Mouse (Mus musculus): ENCODE data around the gene 4921507P07Rik. TPM values are rescaled to one million over a fixed set of nuclear protein-coding genes. Genes with fewer than 3 reads are reported as not detected.
A peak's percentile ranks its signal among the peaks of the same experiment; 100 is the strongest.
"Not testable (repeated sequence)": the region's sequence is repeated elsewhere in the genome, so short reads cannot be mapped to it uniquely, and the experiment has no call there.

The 4921507P07Rik gene
- 1.0 and 1.3 TPM in 2 replicates for polyA plus RNA-seq (2014; fragmentation: Nextera tagmentation; extraction: Ambion mirVana)

DNA sequence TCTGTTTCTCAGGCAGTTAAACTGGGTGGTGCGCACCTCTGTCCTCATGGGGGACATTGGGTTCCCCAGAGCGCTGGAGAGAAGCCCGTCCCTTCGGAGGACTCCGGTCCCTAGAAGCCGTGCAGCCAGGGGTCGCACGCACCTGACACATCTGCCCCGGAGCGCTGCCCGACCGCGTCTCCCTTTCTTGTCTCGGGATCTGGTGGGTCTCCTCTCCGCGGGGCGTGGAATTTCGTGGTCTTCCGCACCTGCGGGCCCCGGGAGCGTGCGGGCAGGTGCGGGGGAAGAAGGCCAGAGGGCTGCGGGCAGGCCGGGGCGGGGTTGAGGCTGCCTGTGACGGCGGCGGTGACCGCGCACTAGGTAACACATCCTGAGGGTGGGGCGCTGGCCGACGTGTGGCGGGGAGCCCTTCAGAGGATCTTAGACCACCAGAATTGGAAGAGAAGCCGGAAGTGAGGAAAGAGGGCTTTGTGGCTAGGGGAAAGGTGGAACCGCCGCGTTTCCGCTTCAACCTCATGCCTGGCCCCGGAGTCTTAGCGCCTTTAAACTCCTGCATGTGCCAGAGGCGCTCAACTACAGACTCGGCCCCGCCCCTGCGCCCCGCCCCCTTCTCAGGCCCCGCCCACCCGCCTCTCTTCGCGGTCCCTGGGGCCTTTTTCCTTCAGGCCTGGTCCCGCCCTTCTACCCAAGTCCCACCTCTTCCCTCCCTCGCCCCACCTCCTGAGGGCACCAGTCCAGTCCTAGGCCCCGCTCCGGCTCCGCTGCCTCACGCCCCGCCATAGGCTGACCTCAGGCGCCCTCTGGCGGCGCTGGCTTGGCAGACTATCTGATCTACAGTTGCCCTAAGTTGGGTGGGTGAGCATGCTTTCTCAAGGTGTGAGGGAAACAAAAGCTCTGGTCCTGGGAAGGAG lies at the start of gene 4921507P07Rik:
TSS of gene 4921507P07Rik (minus strand) at position 332 of the 911 bp plus-strand sequence.
- H3K4me3 ChIP-seq (ENCODE audit: low read depth, low read length): peak within 1 kb of the TSS; percentile 52
- H3K36me3 ChIP-seq (ENCODE audit: control insufficient read depth, insufficient read depth, low read length): no peaks in the 10 kb centered on the region
- peak within 1 kb of the TSS; percentile 73 for H3K9ac ChIP-seq (ENCODE audit: low read length)
- no peak within 1 kb of the TSS; the same call in 1 of the 2 replicates for H3K27ac ChIP-seq (ENCODE audit: low read depth, low read length)
- no peaks in the 10 kb centered on the region for H3K9me3 ChIP-seq (replicated peaks; ENCODE audit: control insufficient read depth, low read length)
- H3K4me2 ChIP-seq (ENCODE audit: low read length): peak within 1 kb of the TSS; percentile 92
- no peaks in the 10 kb centered on the region for H3K27me3 ChIP-seq (replicated peaks; ENCODE audit: control insufficient read depth, insufficient read depth, low read length)
- WGBS: under 1% methylated on average over 61 of the region's 62 CpGs
- no peaks in the 10 kb centered on the region for H3K4me1 ChIP-seq (ENCODE audit: control insufficient read depth, insufficient read depth, low read length)
- ATAC-seq: peak; percentile 94
- peak; percentile 92 for DNase-seq (ENCODE audit: low spot score)

GRCm38 (mm10) chr6:50644701-50645100 lies 48.3 kb upstream of the 4921507P07Rik start:
- Histone ChIP-seq H3K4me1 (ENCODE audit: control insufficient read depth, insufficient read depth, low read length) (peaks cover 13% of the 10 kb centered on the region), H3K9ac (ENCODE audit: low read length) (no peak overlapping the region), H3K27me3 (replicated peaks; ENCODE audit: control insufficient read depth, insufficient read depth, low read length) (no peaks in the 10 kb centered on the region), H3K4me2 (ENCODE audit: low read length) (no peak overlapping the region), H3K4me3 (ENCODE audit: low read depth, low read length) (no peak overlapping the region), H3K27ac (ENCODE audit: low read depth, low read length) (no peak overlapping the region), H3K9me3 (replicated peaks; ENCODE audit: control insufficient read depth, low read length) (no peaks in the 10 kb centered on the region), H3K36me3 (ENCODE audit: control insufficient read depth, insufficient read depth, low read length) (no peaks in the 10 kb centered on the region)
- ATAC-seq: no peak
- no peak for DNase-seq (ENCODE audit: low spot score)
- 40% methylated on average over 3 of the region's 3 CpGs for WGBS

GRCm38 (mm10) chr6:50641898-50642297 lies 45.5 kb upstream of the 4921507P07Rik start:
- peak; percentile 58; the same call in 1 of the 2 replicates for ATAC-seq
- H3K27ac ChIP-seq (ENCODE audit: low read depth, low read length): no peak overlapping the region
- no peak overlapping the region for H3K4me3 ChIP-seq (ENCODE audit: low read depth, low read length)
- H3K27me3 ChIP-seq (replicated peaks; ENCODE audit: control insufficient read depth, insufficient read depth, low read length): no peaks in the 10 kb centered on the region
- DNase-seq (ENCODE audit: low spot score): peak; percentile 47
- no peak overlapping the region for H3K9ac ChIP-seq (ENCODE audit: low read length)
- no peaks in the 10 kb centered on the region for H3K9me3 ChIP-seq (replicated peaks; ENCODE audit: control insufficient read depth, low read length)
- H3K4me2 ChIP-seq (ENCODE audit: low read length): no peak overlapping the region
- peaks cover 13% of the 10 kb centered on the region for H3K4me1 ChIP-seq (ENCODE audit: control insufficient read depth, insufficient read depth, low read length)
- no peaks in the 10 kb centered on the region for H3K36me3 ChIP-seq (ENCODE audit: control insufficient read depth, insufficient read depth, low read length)
- WGBS: 73% methylated on average over 5 of the region's 5 CpGs

- no peaks in the 10 kb centered on the region for H3K27me3 ChIP-seq (replicated peaks; ENCODE audit: control insufficient read depth, insufficient read depth, low read length)
- H3K4me1 ChIP-seq (ENCODE audit: control insufficient read depth, insufficient read depth, low read length): peaks cover 13% of the 10 kb centered on the region
- no peak for ATAC-seq
Observed at GRCm38 (mm10) chr6:50640377-50640776, 43.9 kb upstream of the 4921507P07Rik start.

DNA sequence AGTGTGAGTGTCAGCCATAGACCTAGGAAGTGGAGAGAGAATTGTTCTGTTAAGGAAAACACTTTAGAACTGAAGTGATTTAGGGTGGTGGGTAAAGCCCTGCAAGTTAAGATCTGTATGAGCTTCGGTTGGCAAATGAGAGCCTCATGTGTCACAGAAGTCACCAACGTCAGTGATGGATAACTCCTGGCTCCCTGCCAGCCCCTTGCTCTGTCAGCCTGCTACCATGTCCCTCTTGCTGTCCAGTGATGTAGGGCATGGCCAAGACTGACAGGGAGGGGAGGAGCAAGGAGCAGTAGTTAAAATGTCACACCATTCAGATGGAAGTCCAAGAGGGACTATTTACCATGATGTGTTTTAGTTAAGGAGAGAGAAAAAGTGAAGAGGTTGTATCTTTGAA lies 43.2 kb upstream of the 4921507P07Rik start:
- 50% methylated on average over 2 of the region's 2 CpGs for WGBS
- DNase-seq (ENCODE audit: low spot score): no peak

More at GRCm38 (mm10) chr6:50640377-50640776, 43.9 kb upstream of the 4921507P07Rik start:
- Histone ChIP-seq H3K27ac (ENCODE audit: low read depth, low read length) (no peak overlapping the region), H3K4me2 (ENCODE audit: low read length) (no peak overlapping the region), H3K4me3 (ENCODE audit: low read depth, low read length) (no peak overlapping the region), H3K9ac (ENCODE audit: low read length) (no peak overlapping the region), H3K9me3 (replicated peaks; ENCODE audit: control insufficient read depth, low read length) (no peaks in the 10 kb centered on the region), H3K36me3 (ENCODE audit: control insufficient read depth, insufficient read depth, low read length) (no peaks in the 10 kb centered on the region)
- WGBS: 84% methylated on average over 4 of the region's 4 CpGs
- no peak for DNase-seq (ENCODE audit: low spot score)

GRCm38 (mm10) chr6:50626170-50626569 lies 29.7 kb upstream of the 4921507P07Rik start:
- not testable (repeated sequence) for H3K9ac ChIP-seq (ENCODE audit: low read length); H3K27me3 ChIP-seq (replicated peaks; ENCODE audit: control insufficient read depth, insufficient read depth, low read length); H3K4me1 ChIP-seq (ENCODE audit: control insufficient read depth, insufficient read depth, low read length); H3K4me3 ChIP-seq (ENCODE audit: low read depth, low read length); ATAC-seq; DNase-seq (ENCODE audit: low spot score); H3K27ac ChIP-seq (ENCODE audit: low read depth, low read length); H3K36me3 ChIP-seq (ENCODE audit: control insufficient read depth, insufficient read depth, low read length); H3K9me3 ChIP-seq (replicated peaks; ENCODE audit: control insufficient read depth, low read length); H3K4me2 ChIP-seq (ENCODE audit: low read length)
- 83% methylated on average over 2 of the region's 2 CpGs for WGBS

More for the DNA sequence above, 43.2 kb upstream of the 4921507P07Rik start:
- no peaks in the 10 kb centered on the region for H3K9me3 ChIP-seq (replicated peaks; ENCODE audit: control insufficient read depth, low read length)
- no peak overlapping the region for H3K9ac ChIP-seq (ENCODE audit: low read length)
- no peak overlapping the region for H3K27ac ChIP-seq (ENCODE audit: low read depth, low read length)
- no peak overlapping the region for H3K4me3 ChIP-seq (ENCODE audit: low read depth, low read length)
- H3K27me3 ChIP-seq (replicated peaks; ENCODE audit: control insufficient read depth, insufficient read depth, low read length): no peaks in the 10 kb centered on the region
- peaks cover 13% of the 10 kb centered on the region for H3K4me1 ChIP-seq (ENCODE audit: control insufficient read depth, insufficient read depth, low read length)
- no peak overlapping the region for H3K4me2 ChIP-seq (ENCODE audit: low read length)
- ATAC-seq: no peak
- no peaks in the 10 kb centered on the region for H3K36me3 ChIP-seq (ENCODE audit: control insufficient read depth, insufficient read depth, low read length)

DNA sequence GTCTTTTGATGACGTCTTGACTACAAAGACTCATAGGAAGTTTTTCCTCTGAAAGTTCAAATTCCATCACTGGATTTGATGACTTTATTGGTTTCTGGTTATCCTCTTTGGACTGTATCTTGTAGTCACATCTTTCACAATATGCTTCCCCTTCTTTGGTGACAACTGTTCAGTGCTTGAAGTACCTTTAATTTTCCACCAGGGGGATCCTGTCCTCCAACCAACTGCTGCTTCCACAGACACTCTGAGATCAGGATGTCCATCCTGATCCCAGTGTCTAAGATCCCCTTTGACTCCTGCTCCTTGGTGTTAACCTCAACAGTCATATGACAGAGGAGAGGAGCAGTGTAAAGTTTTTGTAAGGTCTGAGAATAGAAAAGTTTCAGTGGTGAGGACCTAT lies 21.8 kb upstream of the 4921507P07Rik start:
- H3K36me3 ChIP-seq (ENCODE audit: control insufficient read depth, insufficient read depth, low read length); H3K4me3 ChIP-seq (ENCODE audit: low read depth, low read length); ATAC-seq; H3K4me2 ChIP-seq (ENCODE audit: low read length); H3K27me3 ChIP-seq (replicated peaks; ENCODE audit: control insufficient read depth, insufficient read depth, low read length); H3K9me3 ChIP-seq (replicated peaks; ENCODE audit: control insufficient read depth, low read length); H3K9ac ChIP-seq (ENCODE audit: low read length); H3K4me1 ChIP-seq (ENCODE audit: control insufficient read depth, insufficient read depth, low read length); DNase-seq (ENCODE audit: low spot score); H3K27ac ChIP-seq (ENCODE audit: low read depth, low read length): not testable (repeated sequence)
- 86% methylated on average over 1 of the region's 1 CpGs for WGBS

DNA sequence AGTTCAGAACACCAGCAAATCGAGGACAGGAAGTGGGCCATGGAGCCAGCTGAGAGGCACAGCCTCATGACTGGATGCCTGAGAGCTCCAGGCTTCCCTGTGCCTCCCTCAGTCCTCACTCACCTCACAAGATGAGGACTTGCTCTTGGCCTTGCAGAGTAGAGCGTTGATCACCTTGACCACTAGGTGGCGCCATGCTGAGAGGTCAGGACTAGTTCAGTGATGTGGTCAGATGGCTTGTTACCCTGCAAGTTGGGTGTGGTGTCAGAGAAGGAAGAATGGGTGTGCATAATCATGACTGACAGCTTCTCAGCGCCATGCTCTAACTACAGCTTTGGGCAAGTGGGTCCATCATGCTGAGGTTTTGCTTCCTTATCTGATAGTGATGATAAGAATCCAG lies 5.2 kb upstream of the 4921507P07Rik start:
- 25% methylated on average over 4 of the region's 4 CpGs for WGBS
- ATAC-seq: no peak
- H3K4me2 ChIP-seq (ENCODE audit: low read length): no peak overlapping the region
- no peaks in the 10 kb centered on the region for H3K4me1 ChIP-seq (ENCODE audit: control insufficient read depth, insufficient read depth, low read length)
- H3K4me3 ChIP-seq (ENCODE audit: low read depth, low read length): no peak overlapping the region
- no peak overlapping the region for H3K9ac ChIP-seq (ENCODE audit: low read length)
- no peaks in the 10 kb centered on the region for H3K9me3 ChIP-seq (replicated peaks; ENCODE audit: control insufficient read depth, low read length)
- H3K27ac ChIP-seq (ENCODE audit: low read depth, low read length): no peak overlapping the region
- H3K36me3 ChIP-seq (ENCODE audit: control insufficient read depth, insufficient read depth, low read length): no peaks in the 10 kb centered on the region
- peak; percentile 29 for DNase-seq (ENCODE audit: low spot score)
- no peaks in the 10 kb centered on the region for H3K27me3 ChIP-seq (replicated peaks; ENCODE audit: control insufficient read depth, insufficient read depth, low read length)

DNA sequence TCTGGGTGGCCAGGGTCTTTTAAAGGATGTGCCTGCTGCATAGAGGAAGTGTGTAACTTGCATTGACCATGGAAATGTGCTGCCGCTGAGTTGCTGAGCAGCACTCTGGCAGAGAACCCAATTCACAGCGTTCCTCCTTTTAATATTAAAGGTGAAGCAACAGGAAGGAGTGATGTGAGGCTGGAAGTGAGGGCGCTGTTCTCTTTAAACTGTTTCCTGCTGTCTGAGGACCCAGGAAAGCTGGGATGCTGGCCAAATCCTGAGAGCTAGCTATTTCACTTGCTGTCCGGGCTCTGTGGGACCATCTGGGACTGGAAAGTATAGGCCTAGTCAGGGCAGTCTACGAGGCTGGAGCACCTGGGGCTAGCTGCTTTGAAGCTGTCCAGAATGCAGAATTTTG lies 2.1 kb upstream of the 4921507P07Rik start:
- no peaks in the 10 kb centered on the region for H3K27me3 ChIP-seq (replicated peaks; ENCODE audit: control insufficient read depth, insufficient read depth, low read length)
- no peak overlapping the region for H3K4me2 ChIP-seq (ENCODE audit: low read length)
- no peak overlapping the region for H3K9ac ChIP-seq (ENCODE audit: low read length)
- no peak for ATAC-seq
- peak; percentile 63 for DNase-seq (ENCODE audit: low spot score)
- H3K36me3 ChIP-seq (ENCODE audit: control insufficient read depth, insufficient read depth, low read length): no peaks in the 10 kb centered on the region
- 56% methylated on average over 5 of the region's 5 CpGs for WGBS
- no peaks in the 10 kb centered on the region for H3K9me3 ChIP-seq (replicated peaks; ENCODE audit: control insufficient read depth, low read length)
- H3K4me1 ChIP-seq (ENCODE audit: control insufficient read depth, insufficient read depth, low read length): no peaks in the 10 kb centered on the region
- H3K27ac ChIP-seq (ENCODE audit: low read depth, low read length): no peak overlapping the region
- no peak overlapping the region for H3K4me3 ChIP-seq (ENCODE audit: low read depth, low read length)

Data from forebrain, embryonic 14.5 days (tissue).